Mouse (Mus musculus): Measurements from ENCODE around the gene Faah. TPM values are rescaled to one million over a fixed set of nuclear protein-coding genes. Genes with fewer than 3 reads are reported as not detected.

The Faah gene
- total RNA-seq, 2 experiments from 2014 or later, result 0.68 to 0.75 TPM

DNA sequence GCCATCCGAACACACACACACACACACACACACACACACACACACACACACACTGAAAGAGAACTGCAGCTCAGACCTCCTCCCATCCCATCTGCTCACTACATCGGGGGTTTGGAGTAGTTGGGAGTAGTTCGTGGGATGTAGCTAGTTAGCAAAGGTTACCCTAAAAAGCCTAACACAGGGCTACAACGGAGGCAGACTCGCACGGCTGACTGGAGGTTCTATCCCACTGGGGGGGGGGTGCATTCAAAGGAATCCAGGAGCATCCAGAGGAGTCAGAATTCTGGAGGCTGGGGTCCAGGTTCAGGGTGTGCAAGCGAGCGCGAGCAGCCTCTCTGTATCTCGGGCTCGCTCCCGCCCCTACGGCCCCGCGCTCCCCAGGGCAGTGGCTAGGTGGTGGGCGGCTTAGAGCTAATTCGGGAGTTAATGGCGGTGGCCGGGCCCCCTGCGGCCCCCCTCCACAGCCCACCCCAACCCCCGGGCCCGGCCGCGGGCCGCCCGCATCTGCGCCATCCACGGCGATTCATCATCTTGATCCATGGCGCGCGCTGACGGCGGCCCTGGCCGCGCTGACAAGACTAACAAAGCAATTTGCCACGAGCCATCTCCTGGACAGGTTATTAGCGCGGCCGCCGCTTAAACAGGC, 73.9 kb downstream of the Faah start:
- DNase-seq, result no peak

- no peak for DNase-seq
Measured at GRCm38 (mm10) chr4:115941242-115941820, 76.4 kb downstream of the Faah start.

DNA sequence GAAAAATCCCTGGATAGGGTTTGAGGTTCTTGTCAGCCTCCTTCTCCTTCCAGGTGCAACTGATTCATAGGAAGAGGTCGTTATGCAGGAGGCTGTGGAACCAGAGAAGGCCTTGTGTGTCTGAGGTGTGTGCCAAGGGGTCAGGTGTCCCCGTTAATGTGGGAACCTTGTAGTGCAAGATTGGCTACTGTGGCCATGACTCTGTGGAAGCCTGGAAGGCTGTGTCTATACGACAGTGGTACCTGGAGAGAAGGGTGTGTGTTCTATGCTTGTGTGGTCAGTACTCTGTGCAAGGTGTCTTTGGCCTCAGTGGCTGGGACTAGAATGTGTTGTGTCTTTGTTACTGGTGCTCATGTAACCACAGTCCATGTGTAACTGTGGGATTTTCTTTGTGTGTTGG, 77.0 kb downstream of the Faah start:
- DNase-seq, result no peak

- peak; percentile 34 for DNase-seq
Measured at GRCm38 (mm10) chr4:115939295-115940102, 78.2 kb downstream of the Faah start, which contains the start of gene Dmbx1. Dmbx1 (minus strand) TSS chr4:115939926.

GRCm38 (mm10) chr4:115938276-115939160, 79.2 kb downstream of the Faah start:
- no peak for DNase-seq

GRCm38 (mm10) chr4:115937061-115937976, 80.4 kb downstream of the Faah start:
- DNase-seq, result no peak

DNA sequence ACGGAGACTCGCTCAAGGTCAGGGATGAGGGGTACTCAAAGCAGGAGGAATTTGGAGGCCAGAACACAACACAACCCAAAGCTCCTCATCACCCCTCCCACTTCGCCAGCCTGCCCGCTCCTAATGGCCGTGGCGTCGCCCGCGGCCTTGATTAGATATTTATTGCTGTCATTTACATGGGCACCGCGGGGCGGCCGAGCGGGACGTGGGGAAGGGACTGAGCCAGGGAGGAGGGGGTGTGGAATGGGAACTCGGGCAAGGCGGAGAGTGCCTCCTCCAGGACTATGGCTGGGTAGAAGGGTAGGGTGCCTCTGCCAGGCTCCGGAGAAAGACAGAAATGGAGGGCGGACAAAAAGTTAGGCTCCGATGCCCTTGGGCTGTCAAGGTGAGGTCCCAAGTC, 81.1 kb downstream of the Faah start:
- DNase-seq, result no peak

DNA sequence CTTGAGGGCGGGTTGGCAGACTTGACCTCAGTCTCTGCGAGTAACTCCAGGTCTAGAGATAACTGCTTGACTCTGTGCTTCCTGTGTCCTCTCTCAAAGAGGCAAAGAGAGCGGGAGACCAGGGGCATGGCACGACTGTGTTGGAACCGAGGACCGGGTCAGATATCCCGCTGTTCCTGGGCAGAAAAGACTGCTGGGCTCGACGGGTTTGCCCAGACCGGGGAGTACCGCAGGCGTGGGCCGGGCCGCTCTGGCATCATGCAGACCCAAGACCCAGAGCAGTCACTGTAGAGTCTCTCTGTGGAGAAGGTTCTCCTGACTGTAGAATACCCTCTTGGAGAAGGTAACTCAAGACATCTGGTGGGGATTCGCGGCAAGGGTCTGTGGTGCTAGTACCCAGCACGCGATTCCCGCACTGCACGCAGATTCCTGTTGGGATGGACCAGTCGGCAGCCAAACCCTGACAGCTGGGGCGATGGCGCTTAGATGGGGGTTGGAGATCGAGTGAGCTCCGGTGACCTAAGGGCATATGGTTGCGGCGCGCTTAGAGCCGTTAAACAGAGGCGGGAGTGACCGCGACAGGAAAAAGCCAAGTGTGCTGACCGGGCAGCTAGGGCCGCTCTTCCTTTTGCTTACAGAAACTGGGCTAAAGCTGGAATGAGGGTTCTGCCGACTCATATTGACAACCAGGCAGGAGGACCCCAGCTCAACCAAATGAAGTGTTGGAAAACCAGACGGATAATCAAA, 81.7 kb downstream of the Faah start:
- no peak for DNase-seq

DNA sequence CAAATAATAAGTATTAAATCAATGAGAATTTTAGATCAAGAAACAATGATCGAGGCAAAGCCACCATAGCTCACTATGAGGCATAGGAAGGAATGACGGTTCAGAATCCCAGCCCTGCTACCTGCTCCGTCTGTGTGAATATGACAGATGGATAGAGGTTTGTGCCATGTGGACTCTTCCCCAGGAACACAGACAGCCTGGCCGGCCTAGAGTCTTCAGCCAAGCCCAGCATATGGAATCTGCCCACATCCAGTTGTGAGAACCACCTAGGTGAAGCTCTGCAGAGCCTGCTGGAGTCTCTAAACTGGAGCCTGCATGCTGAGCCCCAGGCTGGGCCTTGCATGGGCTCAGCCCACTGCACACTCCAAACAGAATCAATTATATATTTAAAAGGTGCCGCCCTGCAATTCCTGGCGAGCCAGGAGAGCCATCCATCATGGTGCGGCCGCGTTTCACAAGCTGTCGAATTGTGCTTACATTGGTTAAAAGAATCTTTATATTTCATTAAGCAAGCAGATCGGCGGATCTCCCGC, 86.1 kb downstream of the Faah start:
- no peak for DNase-seq

- no peak for DNase-seq
Measured at GRCm38 (mm10) chr4:115927637-115928036, 90.1 kb downstream of the Faah start.

- DNase-seq, result no peak
Measured at GRCm38 (mm10) chr4:115923262-115923880, 94.4 kb downstream of the Faah start.

DNA sequence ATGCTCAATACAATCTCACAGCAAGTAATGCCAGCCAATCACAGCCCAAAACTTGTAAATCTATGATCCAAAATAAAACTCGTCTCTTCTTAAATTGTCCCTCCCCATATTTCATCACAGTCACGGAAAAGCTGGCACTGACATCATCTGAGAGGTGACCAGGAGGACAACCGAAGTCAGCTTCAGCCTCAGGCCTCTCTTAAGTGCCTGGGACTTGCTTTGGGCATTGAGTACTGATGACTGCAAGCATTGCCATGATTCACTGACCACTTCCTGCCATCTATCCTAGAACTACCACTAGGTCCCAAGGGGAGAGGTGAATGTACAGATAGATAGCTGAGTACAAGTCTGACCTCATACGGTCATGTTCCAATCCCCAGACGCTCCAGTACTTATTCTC, 95.0 kb downstream of the Faah start:
- DNase-seq, result no peak

GRCm38 (mm10) chr4:115919911-115920310, 97.8 kb downstream of the Faah start:
- DNase-seq, result no peak

Other genes with a start within 250 kb of the Faah start
- gene Tex38, start 236.9 kb downstream of the Faah start, total RNA-seq (2021), result under 1 TPM; 0.56 to 0.82 TPM
- gene Atpaf1, start 233.1 kb downstream of the Faah start, total RNA-seq (2021), result 10 to 100 TPM; 33.8 to 40.4 TPM
- gene Mob3c, start 189.8 kb downstream of the Faah start, total RNA-seq (2021), result 1 to 10 TPM; 4.8 to 5.6 TPM
- 10 to 100 TPM; 28.9 to 30.6 TPM for gene Mknk1, start 178.7 kb downstream of the Faah start, total RNA-seq (2021)
- gene Kncn, start 133.5 kb downstream of the Faah start, total RNA-seq (2021), result not detected
- not detected for gene 6430628N08Rik, start 127.3 kb downstream of the Faah start, total RNA-seq (2021)
- gene Dmbx1, start 78.0 kb downstream of the Faah start, total RNA-seq (2021), result not detected
- 10 to 100 TPM; 12.4 to 12.9 TPM for gene Nsun4, start 36.0 kb upstream of the Faah start, total RNA-seq (2021)
- 100 to 1,000 TPM; 741 to 954 TPM for gene Uqcrh, start 57.1 kb upstream of the Faah start, total RNA-seq (2021)
- gene Lrrc41, start 57.3 kb upstream of the Faah start, total RNA-seq (2021), result 10 to 100 TPM; 26.8 to 31.2 TPM
- gene Rad54l, start 105.8 kb upstream of the Faah start, total RNA-seq (2021), result 1 to 10 TPM; 2.2 to 3.6 TPM
- 10 to 100 TPM; 53.7 to 55.1 TPM for gene Pomgnt1, start 105.9 kb upstream of the Faah start, total RNA-seq (2021)
- gene Lurap1, start 133.4 kb upstream of the Faah start, total RNA-seq (2021), result 10 to 100 TPM in 1 of 2 experiments, 1 to 10 TPM in 1; 9.6 to 14.5 TPM
- not detected for gene Tspan1, start 149.7 kb upstream of the Faah start, total RNA-seq (2021)
- gene 1700042G07Rik, start 155.4 kb upstream of the Faah start, total RNA-seq (2021), result not detected
- not detected for gene Gm49337, start 155.5 kb upstream of the Faah start, total RNA-seq (2021)
- gene Pik3r3, start 203.7 kb upstream of the Faah start, total RNA-seq (2021), result 10 to 100 TPM in 1 of 2 experiments, 1 to 10 TPM in 1; 9.3 to 11.9 TPM